Mouse (Mus musculus): Measurements from ENCODE around the gene Lgsn. TPM values are rescaled to one million over a fixed set of nuclear protein-coding genes. Genes with fewer than 3 reads are reported as not detected.

The Lgsn gene
- polyA plus RNA-seq, 1 experiment from 2014 or later, result not detected

- Histone ChIP-seq H3K27me3 (no peaks in the 10 kb centered on the region), H3K27ac (replicated peaks) (no peak overlapping the region)
- no peak for ATAC-seq (ENCODE audit: low FRiP score, low read depth)
Measured at GRCm38 (mm10) chr1:31165326-31166121, 10.7 kb upstream of the Lgsn start.

DNA sequence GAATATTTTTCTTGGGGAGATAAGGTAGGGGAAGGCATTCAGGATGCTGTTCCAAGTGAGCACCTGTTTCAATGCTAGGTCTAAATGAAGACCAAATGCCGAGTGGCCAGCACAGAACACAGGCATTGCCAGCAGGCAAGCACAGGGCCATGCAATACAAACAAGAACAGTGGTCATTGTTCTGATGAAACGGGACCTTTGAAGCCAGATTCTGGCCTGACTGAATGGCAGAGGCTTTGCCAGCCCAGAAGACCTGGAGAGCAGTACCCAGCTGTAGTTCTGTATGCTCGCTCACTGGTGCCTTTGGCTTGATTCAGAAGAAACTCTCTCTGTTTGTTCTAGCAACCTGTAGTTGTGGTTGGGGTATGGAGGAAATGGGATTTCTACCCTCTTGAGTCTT lies 800 bp upstream of the Lgsn start:
- H3K36me3 ChIP-seq, result no peaks in the 10 kb centered on the region
- H3K4me1 ChIP-seq (replicated peaks), result no peaks in the 10 kb centered on the region
- no peak overlapping the region for H3K4me3 ChIP-seq
- no peak overlapping the region for H3K27ac ChIP-seq (replicated peaks)
- no peak overlapping the region for H3K9ac ChIP-seq
- 78% methylated on average over 3 of the region's 3 CpGs for WGBS
- no peaks in the 10 kb centered on the region for H3K27me3 ChIP-seq
- no peak overlapping the region for H3K4me2 ChIP-seq
- no peaks in the 10 kb centered on the region for H3K9me3 ChIP-seq
- ATAC-seq (ENCODE audit: low FRiP score, low read depth), result no peak

More at GRCm38 (mm10) chr1:31165326-31166121, 10.7 kb upstream of the Lgsn start:
- WGBS, result 90% methylated on average over 7 of the region's 7 CpGs
- Histone ChIP-seq H3K4me3 (no peak overlapping the region), H3K9me3 (no peaks in the 10 kb centered on the region), H3K9ac (no peak overlapping the region), H3K4me2 (no peak overlapping the region), H3K36me3 (no peaks in the 10 kb centered on the region), H3K4me1 (replicated peaks) (no peaks in the 10 kb centered on the region)

- H3K36me3 ChIP-seq, result no peaks in the 10 kb centered on the region
- no peaks in the 10 kb centered on the region for H3K9me3 ChIP-seq
- WGBS, result 34% methylated on average over 1 of the region's 1 CpGs
- H3K4me1 ChIP-seq (replicated peaks), result no peaks in the 10 kb centered on the region
- H3K4me3 ChIP-seq, result no peak overlapping the region
- no peaks in the 10 kb centered on the region for H3K27me3 ChIP-seq
- no peak overlapping the region for H3K4me2 ChIP-seq
- peak; percentile 56; the same call in 1 of the 2 replicates for ATAC-seq (ENCODE audit: low FRiP score, low read depth)
- H3K9ac ChIP-seq, result no peak overlapping the region
- H3K27ac ChIP-seq (replicated peaks), result no peak overlapping the region
Measured at GRCm38 (mm10) chr1:31178264-31178663, 2.1 kb downstream of the Lgsn start.

- 84% methylated on average over 10 of the region's 10 CpGs for WGBS
- Histone ChIP-seq H3K4me1 (replicated peaks) (no peaks in the 10 kb centered on the region), H3K36me3 (no peaks in the 10 kb centered on the region), H3K9me3 (no peaks in the 10 kb centered on the region), H3K4me3 (no peak overlapping the region), H3K4me2 (no peak overlapping the region), H3K27ac (replicated peaks) (no peak overlapping the region), H3K27me3 (no peaks in the 10 kb centered on the region), H3K9ac (no peak overlapping the region)
- no peak for ATAC-seq (ENCODE audit: low FRiP score, low read depth)
Measured at GRCm38 (mm10) chr1:31190237-31190866, 14.2 kb downstream of the Lgsn start.

GRCm38 (mm10) chr1:31195633-31196032 lies 19.4 kb downstream of the Lgsn start:
- no peaks in the 10 kb centered on the region for H3K9me3 ChIP-seq
- no peaks in the 10 kb centered on the region for H3K4me1 ChIP-seq (replicated peaks)
- no peak overlapping the region for H3K4me3 ChIP-seq
- WGBS, result 75% methylated on average over 1 of the region's 1 CpGs
- no peak overlapping the region for H3K27ac ChIP-seq (replicated peaks)
- H3K27me3 ChIP-seq, result no peaks in the 10 kb centered on the region
- no peak overlapping the region for H3K9ac ChIP-seq
- ATAC-seq (ENCODE audit: low FRiP score, low read depth), result no peak
- no peaks in the 10 kb centered on the region for H3K36me3 ChIP-seq
- H3K4me2 ChIP-seq, result no peak overlapping the region

- Histone ChIP-seq H3K4me1 (replicated peaks) (no peaks in the 10 kb centered on the region), H3K9ac (no peak overlapping the region), H3K4me2 (no peak overlapping the region), H3K9me3 (no peaks in the 10 kb centered on the region), H3K4me3 (no peak overlapping the region), H3K27ac (replicated peaks) (no peak overlapping the region), H3K27me3 (no peaks in the 10 kb centered on the region), H3K36me3 (no peaks in the 10 kb centered on the region)
- no peak for ATAC-seq (ENCODE audit: low FRiP score, low read depth)
- WGBS, result 63% methylated on average over 3 of the region's 3 CpGs
Measured at GRCm38 (mm10) chr1:31196959-31197358, 20.8 kb downstream of the Lgsn start.

DNA sequence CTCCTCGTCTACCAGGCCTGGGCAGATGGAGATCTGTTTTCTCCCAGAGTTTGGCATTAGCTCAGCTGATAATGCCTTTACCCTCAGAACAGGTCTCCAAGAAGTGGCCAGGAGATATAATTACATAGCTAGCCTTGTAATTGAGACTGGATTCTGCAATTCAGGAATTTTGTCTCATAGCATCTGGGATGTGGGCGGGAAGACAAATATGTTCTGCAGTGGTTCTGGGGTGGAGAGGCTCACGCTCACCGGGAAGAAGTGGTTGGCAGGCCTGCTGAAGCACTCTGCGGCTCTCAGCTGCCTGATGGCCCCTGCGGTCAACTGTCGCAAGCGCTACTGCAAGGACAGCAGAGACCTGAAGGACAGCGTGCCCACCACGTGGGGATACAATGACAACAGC lies 27.6 kb downstream of the Lgsn start:
- no peaks in the 10 kb centered on the region for H3K4me1 ChIP-seq (replicated peaks)
- H3K27me3 ChIP-seq, result no peaks in the 10 kb centered on the region
- no peaks in the 10 kb centered on the region for H3K36me3 ChIP-seq
- no peak overlapping the region for H3K9ac ChIP-seq
- 92% methylated on average over 10 of the region's 10 CpGs for WGBS
- H3K27ac ChIP-seq (replicated peaks), result no peak overlapping the region
- H3K9me3 ChIP-seq, result no peaks in the 10 kb centered on the region
- H3K4me3 ChIP-seq, result no peak overlapping the region
- no peak overlapping the region for H3K4me2 ChIP-seq
- ATAC-seq (ENCODE audit: low FRiP score, low read depth), result no peak

- Histone ChIP-seq H3K4me3 (no peak overlapping the region), H3K36me3 (no peaks in the 10 kb centered on the region), H3K27me3 (no peaks in the 10 kb centered on the region), H3K9me3 (no peaks in the 10 kb centered on the region), H3K9ac (no peak overlapping the region), H3K4me1 (replicated peaks) (no peaks in the 10 kb centered on the region), H3K4me2 (no peak overlapping the region), H3K27ac (replicated peaks) (no peak overlapping the region)
- no peak for ATAC-seq (ENCODE audit: low FRiP score, low read depth)
- 61% methylated on average over 7 of the region's 7 CpGs for WGBS
Measured at GRCm38 (mm10) chr1:31205346-31205745, 29.1 kb downstream of the Lgsn start.

- Histone ChIP-seq H3K9me3 (no peaks in the 10 kb centered on the region), H3K27me3 (no peaks in the 10 kb centered on the region), H3K36me3 (no peaks in the 10 kb centered on the region), H3K4me2 (no peak overlapping the region), H3K9ac (no peak overlapping the region), H3K4me1 (replicated peaks) (no peaks in the 10 kb centered on the region), H3K27ac (replicated peaks) (no peak overlapping the region), H3K4me3 (no peak overlapping the region)
- 82% methylated on average over 3 of the region's 3 CpGs for WGBS
- no peak for ATAC-seq (ENCODE audit: low FRiP score, low read depth)
Measured at GRCm38 (mm10) chr1:31205770-31206169, 29.6 kb downstream of the Lgsn start.

DNA sequence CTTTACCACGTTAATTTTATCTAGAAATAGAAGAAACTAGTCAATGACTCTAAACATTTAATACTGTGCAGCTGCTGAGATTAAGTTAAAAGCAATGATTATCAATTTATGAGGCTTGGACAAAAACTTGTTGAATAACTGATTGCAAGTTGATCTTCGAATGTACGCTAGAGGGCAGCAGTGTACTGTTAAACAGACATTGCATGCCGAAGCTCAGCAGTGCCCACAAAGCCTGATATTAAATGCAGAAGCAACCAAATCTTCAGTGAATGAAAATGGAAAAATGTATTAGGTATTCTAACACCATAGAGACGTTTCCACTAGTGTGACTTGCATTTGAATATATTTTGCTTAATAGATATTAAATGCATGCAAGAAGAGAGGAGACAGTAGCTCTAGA lies 33.9 kb downstream of the Lgsn start:
- no peaks in the 10 kb centered on the region for H3K9me3 ChIP-seq
- no peak overlapping the region for H3K4me3 ChIP-seq
- H3K4me1 ChIP-seq (replicated peaks), result no peaks in the 10 kb centered on the region
- ATAC-seq (ENCODE audit: low FRiP score, low read depth), result peak; percentile 79; the same call in 1 of the 2 replicates
- under 1% methylated on average over 5 of the region's 5 CpGs for WGBS
- no peaks in the 10 kb centered on the region for H3K27me3 ChIP-seq
- H3K9ac ChIP-seq, result no peak overlapping the region
- no peak overlapping the region for H3K4me2 ChIP-seq
- H3K27ac ChIP-seq (replicated peaks), result no peak overlapping the region
- H3K36me3 ChIP-seq, result no peaks in the 10 kb centered on the region

- Histone ChIP-seq H3K4me2 (no peak overlapping the region), H3K36me3 (no peaks in the 10 kb centered on the region), H3K27ac (replicated peaks) (no peak overlapping the region), H3K27me3 (no peaks in the 10 kb centered on the region), H3K9me3 (no peaks in the 10 kb centered on the region), H3K4me1 (replicated peaks) (no peaks in the 10 kb centered on the region), H3K4me3 (no peak overlapping the region), H3K9ac (no peak overlapping the region)
- WGBS, result 90% methylated on average over 1 of the region's 1 CpGs
- no peak for ATAC-seq (ENCODE audit: low FRiP score, low read depth)
Measured at GRCm38 (mm10) chr1:31214831-31215230, 38.6 kb downstream of the Lgsn start.

- 91% methylated on average over 4 of the region's 4 CpGs for WGBS
- no peak overlapping the region for H3K27ac ChIP-seq (replicated peaks)
- no peaks in the 10 kb centered on the region for H3K36me3 ChIP-seq
- H3K9me3 ChIP-seq, result no peaks in the 10 kb centered on the region
- no peak for ATAC-seq (ENCODE audit: low FRiP score, low read depth)
- H3K4me1 ChIP-seq (replicated peaks), result no peaks in the 10 kb centered on the region
- H3K4me3 ChIP-seq, result no peak overlapping the region
- no peaks in the 10 kb centered on the region for H3K27me3 ChIP-seq
- H3K4me2 ChIP-seq, result no peak overlapping the region
- no peak overlapping the region for H3K9ac ChIP-seq
Measured at GRCm38 (mm10) chr1:31220599-31221250, 44.5 kb downstream of the Lgsn start.
